Mouse (Mus musculus): ENCODE results near the gene Lctl. TPM values are rescaled to one million over a fixed set of nuclear protein-coding genes. Genes with fewer than 3 reads are reported as not detected.
"Not testable (repeated sequence)": the region's sequence is repeated elsewhere in the genome, so short reads cannot be mapped to it uniquely, and the experiment has no call there.

Gene Lctl
- polyA plus RNA-seq, 1 experiment from 2014 or later = not detected

- no peak for DNase-seq (ENCODE audit: low spot score)
- Histone ChIP-seq H3K36me3 (peaks cover 50% of the 10 kb centered on the region), H3K4me3 (peak overlapping the region; percentile 94), H3K9me3 (replicated peaks) (no peaks in the 10 kb centered on the region), H3K27ac (replicated peaks) (no peak overlapping the region), H3K27me3 (ENCODE audit: low read depth, poor library complexity, severe bottlenecking) (no peaks in the 10 kb centered on the region), H3K4me1 (peaks cover 37% of the 10 kb centered on the region)
- WGBS = 77% methylated on average over 8 of the region's 8 CpGs
These were observed 57.8 kb downstream of the Lctl start for GRCm38 (mm10) chr9:64174766-64175165.

- Histone ChIP-seq H3K36me3 (peaks cover 56% of the 10 kb centered on the region), H3K27me3 (ENCODE audit: low read depth, poor library complexity, severe bottlenecking) (no peaks in the 10 kb centered on the region), H3K4me1 (peaks cover 42% of the 10 kb centered on the region), H3K4me3 (peak overlapping the region; percentile 94; the same call in 1 of the 2 replicates), H3K9me3 (replicated peaks) (no peaks in the 10 kb centered on the region), H3K27ac (replicated peaks) (no peak overlapping the region)
- WGBS = 89% methylated on average over 11 of the region's 11 CpGs
- no peak for DNase-seq (ENCODE audit: low spot score)
These were observed 58.4 kb downstream of the Lctl start for GRCm38 (mm10) chr9:64175378-64175777.

- H3K27ac ChIP-seq (replicated peaks) = peak overlapping the region; percentile 83
These were observed 61.6 kb downstream of the Lctl start for GRCm38 (mm10) chr9:64178610-64178973.

GRCm38 (mm10) chr9:64178974-64179646 is 62.2 kb downstream of the Lctl start, which contains the start of gene Snapc5:
TSS of gene Snapc5 (plus strand) at chr9:64179274.
- peak; percentile 92 for DNase-seq (ENCODE audit: low spot score)
- Histone ChIP-seq H3K27ac (replicated peaks) (peak within 1 kb of the TSS; percentile 83), H3K4me3 (peak within 1 kb of the TSS; percentile 72), H3K9me3 (replicated peaks) (no peaks in the 10 kb centered on the region), H3K36me3 (peaks cover 92% of the 10 kb centered on the region), H3K4me1 (peaks cover 26% of the 10 kb centered on the region), H3K27me3 (ENCODE audit: low read depth, poor library complexity, severe bottlenecking) (no peaks in the 10 kb centered on the region)
- WGBS = 1% methylated on average over 35 of the region's 35 CpGs

More at GRCm38 (mm10) chr9:64178610-64178973, 61.6 kb downstream of the Lctl start:
- Histone ChIP-seq H3K27me3 (ENCODE audit: low read depth, poor library complexity, severe bottlenecking) (no peaks in the 10 kb centered on the region), H3K4me1 (peaks cover 28% of the 10 kb centered on the region), H3K36me3 (peaks cover 88% of the 10 kb centered on the region), H3K4me3 (peak overlapping the region; percentile 72), H3K9me3 (replicated peaks) (no peaks in the 10 kb centered on the region)
- 41% methylated on average over 3 of the region's 3 CpGs for WGBS
- DNase-seq (ENCODE audit: low spot score) = no peak

GRCm38 (mm10) chr9:64183295-64183694 is 66.3 kb downstream of the Lctl start:
- H3K36me3 ChIP-seq = peaks cover 94% of the 10 kb centered on the region
- WGBS = 89% methylated on average over 5 of the region's 5 CpGs
- H3K4me3 ChIP-seq; H3K27ac ChIP-seq (replicated peaks); H3K27me3 ChIP-seq (ENCODE audit: low read depth, poor library complexity, severe bottlenecking); H3K9me3 ChIP-seq (replicated peaks); DNase-seq (ENCODE audit: low spot score): not testable (repeated sequence)
- H3K4me1 ChIP-seq = peaks cover 16% of the 10 kb centered on the region

- Histone ChIP-seq H3K4me1 (peaks cover 10% of the 10 kb centered on the region), H3K27ac (replicated peaks) (no peak overlapping the region), H3K36me3 (peaks cover 94% of the 10 kb centered on the region), H3K4me3 (no peak overlapping the region), H3K27me3 (ENCODE audit: low read depth, poor library complexity, severe bottlenecking) (no peaks in the 10 kb centered on the region), H3K9me3 (replicated peaks) (no peaks in the 10 kb centered on the region)
- WGBS = 94% methylated on average over 5 of the region's 5 CpGs
- no peak for DNase-seq (ENCODE audit: low spot score)
These were observed 67.4 kb downstream of the Lctl start for GRCm38 (mm10) chr9:64184166-64184840.

Other genes with a start within 250 kb of the Lctl start
- 3.8 and 4.4 TPM in 2 replicates for gene Smad6, start 95.1 kb upstream of the Lctl start, polyA plus RNA-seq (2016; fragmentation: Nextera tagmentation; extraction: Ambion mirVana)
- 42.6 and 42.8 TPM in 2 replicates for gene Zwilch, start 56.0 kb downstream of the Lctl start, polyA plus RNA-seq (2016; fragmentation: Nextera tagmentation; extraction: Ambion mirVana)
- 1,053 and 1,229 TPM in 2 replicates for gene Rpl4, start 56.2 kb downstream of the Lctl start, polyA plus RNA-seq (2016; fragmentation: Nextera tagmentation; extraction: Ambion mirVana)
- 40.0 and 42.3 TPM in 2 replicates for gene Snapc5, start 62.1 kb downstream of the Lctl start, polyA plus RNA-seq (2016; fragmentation: Nextera tagmentation; extraction: Ambion mirVana)
- gene Uchl4, start 118.1 kb downstream of the Lctl start, polyA plus RNA-seq (2016; fragmentation: Nextera tagmentation; extraction: Ambion mirVana) = 3.0 and 3.1 TPM in 2 replicates
- 75.9 and 86.7 TPM in 2 replicates for gene Map2k1, start 136.5 kb downstream of the Lctl start, polyA plus RNA-seq (2016; fragmentation: Nextera tagmentation; extraction: Ambion mirVana)
- gene Tipin, start 164.4 kb downstream of the Lctl start, polyA plus RNA-seq (2016; fragmentation: Nextera tagmentation; extraction: Ambion mirVana) = 274 and 311 TPM in 2 replicates
- 22.0 and 22.9 TPM in 2 replicates for gene Dis3l, start 224.1 kb downstream of the Lctl start, polyA plus RNA-seq (2016; fragmentation: Nextera tagmentation; extraction: Ambion mirVana)

All from midbrain, embryonic 10.5 days (tissue).